Mouse (Mus musculus) neural tube, embryonic 14.5 days (tissue): ENCODE data around the gene Ralgps1. TPM values are rescaled to one million over a fixed set of nuclear protein-coding genes. Genes with fewer than 3 reads are reported as not detected.

Experiments used
- ATAC-seq: fragments of 200-750 bp; cut with Nextera tagmentation; 2 replicates; pipeline ENCODE4 v1.8.0; 2017; ENCODE audit warnings: low read depth, mild to moderate bottlenecking, moderate TSS enrichment, moderate library complexity
- H3K27ac ChIP-seq: fragments of 300-500 bp; sonication (generic); 2 replicates; pipeline ENCODE4 v1.5.1; 2014; ENCODE audit warnings: low read depth, mild to moderate bottlenecking, control low read depth, low read length, moderate library complexity, mixed read lengths
- H3K27me3 ChIP-seq: fragments of 300-500 bp; sonication (generic); 2 replicates; pipeline ENCODE4 v1.6.1; 2014; ENCODE audit warnings: low read length; ENCODE audit not compliant: control insufficient read depth, insufficient read depth
- H3K36me3 ChIP-seq: fragments of 300-500 bp; sonication (generic); 2 replicates; pipeline ENCODE4 v1.6.1; 2014; ENCODE audit warnings: low read length, mixed read lengths; ENCODE audit not compliant: control insufficient read depth, insufficient read depth
- H3K4me1 ChIP-seq: fragments of 300-500 bp; sonication (generic); 2 replicates; pipeline ENCODE4 v1.6.1; 2014; ENCODE audit warnings: low read length; ENCODE audit not compliant: control insufficient read depth, insufficient read depth
- H3K4me2 ChIP-seq: fragments of 300-500 bp; sonication (generic); 2 replicates; pipeline ENCODE4 v1.6.1; 2014; ENCODE audit warnings: mild to moderate bottlenecking, low read depth, low read length, control low read depth
- H3K4me3 ChIP-seq: fragments of 300-500 bp; sonication (generic); 2 replicates; pipeline ENCODE4 v1.5.1; 2014; ENCODE audit warnings: low read depth, low read length, control low read depth, mixed read lengths
- H3K9ac ChIP-seq: fragments of 300-500 bp; sonication (generic); replicated peaks from 2 replicates; pipeline ENCODE4 v1.6.1; 2014; ENCODE audit warnings: low read depth, mild to moderate bottlenecking, control low read depth, low read length, mixed read lengths
- H3K9me3 ChIP-seq: fragments of 300-500 bp; sonication (generic); 2 replicates; pipeline ENCODE4 v1.6.1; 2016; ENCODE audit warnings: low read length; ENCODE audit not compliant: control insufficient read depth
- WGBS: fragments of 180-500 bp; shearing (Covaris S2); extraction: QIAGEN DNeasy Blood & Tissue Kit; methylation state at CpG from one replicate; pipeline ENCODE4 v1.1.7; 2014; 5-methylcytosine and 5-hydroxymethylcytosine counted together
- polyA plus RNA-seq: library from polyadenylated mRNA; unstranded; fragments of >200 nt; fragmentation: Nextera tagmentation; extraction: Ambion mirVana; gene quantifications from 2 replicates; pipeline ENCODE4 v1.2.1, GENCODE M21; 2014

Gene Ralgps1
- polyA plus RNA-seq, 1 experiment from 2014 or later, result 67.3 TPM

GRCm38 (mm10) chr2:33179171-33179929 is 191.9 kb downstream of the Ralgps1 start:
- no peak overlapping the region for H3K9ac ChIP-seq
- H3K36me3 ChIP-seq, result no peaks in the 10 kb centered on the region
- no peaks in the 10 kb centered on the region for H3K9me3 ChIP-seq
- 53% methylated on average over 14 of the region's 14 CpGs for WGBS
- no peak overlapping the region for H3K4me2 ChIP-seq
- H3K27ac ChIP-seq, result peak overlapping the region; percentile 28; the same call in 1 of the 2 replicates
- ATAC-seq, result peak; percentile 53; the same call in 1 of the 2 replicates
- H3K4me3 ChIP-seq, result no peak overlapping the region
- H3K27me3 ChIP-seq, result no peaks in the 10 kb centered on the region
- peaks cover 25% of the 10 kb centered on the region for H3K4me1 ChIP-seq

GRCm38 (mm10) chr2:33178243-33178932 is 192.9 kb downstream of the Ralgps1 start:
- no peak overlapping the region for H3K4me2 ChIP-seq
- peaks cover 25% of the 10 kb centered on the region for H3K4me1 ChIP-seq
- ATAC-seq, result peak; percentile 50; the same call in 1 of the 2 replicates
- H3K27ac ChIP-seq, result no peak overlapping the region
- no peak overlapping the region for H3K4me3 ChIP-seq
- no peaks in the 10 kb centered on the region for H3K9me3 ChIP-seq
- 49% methylated on average over 11 of the region's 11 CpGs for WGBS
- H3K36me3 ChIP-seq, result no peaks in the 10 kb centered on the region
- no peak overlapping the region for H3K9ac ChIP-seq
- H3K27me3 ChIP-seq, result no peaks in the 10 kb centered on the region

GRCm38 (mm10) chr2:33177443-33178242 is 193.6 kb downstream of the Ralgps1 start:
- Histone ChIP-seq H3K4me1 (peaks cover 25% of the 10 kb centered on the region), H3K9ac (no peak overlapping the region), H3K27ac (no peak overlapping the region), H3K4me2 (no peak overlapping the region), H3K4me3 (no peak overlapping the region), H3K36me3 (no peaks in the 10 kb centered on the region), H3K27me3 (no peaks in the 10 kb centered on the region), H3K9me3 (no peaks in the 10 kb centered on the region)
- no peak for ATAC-seq
- 86% methylated on average over 12 of the region's 12 CpGs for WGBS

DNA sequence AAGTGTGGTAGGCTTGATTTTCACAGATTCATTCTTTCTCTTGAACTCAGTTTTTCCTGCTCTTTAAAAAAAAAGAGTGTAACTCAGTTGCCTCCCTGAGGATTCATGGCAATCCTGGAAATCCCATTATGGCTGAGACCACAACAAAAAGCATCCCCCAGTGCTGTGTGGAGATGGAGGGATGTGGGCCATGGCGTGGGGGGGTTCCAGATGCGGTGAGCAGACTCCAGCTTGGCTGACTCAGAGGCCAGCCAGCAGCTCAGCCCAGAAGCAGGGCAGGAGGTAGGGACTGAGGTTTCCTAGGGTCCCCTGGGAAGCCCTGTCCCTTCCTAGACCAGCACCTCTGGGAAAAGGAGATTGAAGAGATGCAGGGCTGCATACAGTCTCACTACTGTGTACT is 194.4 kb downstream of the Ralgps1 start:
- peaks cover 25% of the 10 kb centered on the region for H3K4me1 ChIP-seq
- H3K9me3 ChIP-seq, result no peaks in the 10 kb centered on the region
- peaks cover under 1% of the 10 kb centered on the region; the same call in 1 of the 2 replicates for H3K36me3 ChIP-seq
- H3K27ac ChIP-seq, result no peak overlapping the region
- H3K27me3 ChIP-seq, result no peaks in the 10 kb centered on the region
- H3K4me2 ChIP-seq, result no peak overlapping the region
- H3K4me3 ChIP-seq, result no peak overlapping the region
- no peak for ATAC-seq
- H3K9ac ChIP-seq, result no peak overlapping the region
- 56% methylated on average over 2 of the region's 2 CpGs for WGBS

GRCm38 (mm10) chr2:33176516-33176915 is 194.8 kb downstream of the Ralgps1 start:
- peaks cover 25% of the 10 kb centered on the region for H3K4me1 ChIP-seq
- no peaks in the 10 kb centered on the region for H3K27me3 ChIP-seq
- H3K27ac ChIP-seq, result no peak overlapping the region
- no peak for ATAC-seq
- peaks cover 3% of the 10 kb centered on the region; the same call in 1 of the 2 replicates for H3K36me3 ChIP-seq
- no peaks in the 10 kb centered on the region for H3K9me3 ChIP-seq
- H3K4me3 ChIP-seq, result no peak overlapping the region
- no peak overlapping the region for H3K9ac ChIP-seq
- WGBS, result 45% methylated on average over 7 of the region's 7 CpGs
- no peak overlapping the region for H3K4me2 ChIP-seq

GRCm38 (mm10) chr2:33173686-33174085 is 197.6 kb downstream of the Ralgps1 start:
- Histone ChIP-seq H3K27me3 (no peaks in the 10 kb centered on the region), H3K4me3 (no peak overlapping the region), H3K4me1 (peaks cover 10% of the 10 kb centered on the region; the same call in 1 of the 2 replicates), H3K27ac (no peak overlapping the region), H3K4me2 (no peak overlapping the region), H3K36me3 (peaks cover 8% of the 10 kb centered on the region), H3K9ac (no peak overlapping the region), H3K9me3 (no peaks in the 10 kb centered on the region)
- ATAC-seq, result no peak
- 74% methylated on average over 7 of the region's 7 CpGs for WGBS

DNA sequence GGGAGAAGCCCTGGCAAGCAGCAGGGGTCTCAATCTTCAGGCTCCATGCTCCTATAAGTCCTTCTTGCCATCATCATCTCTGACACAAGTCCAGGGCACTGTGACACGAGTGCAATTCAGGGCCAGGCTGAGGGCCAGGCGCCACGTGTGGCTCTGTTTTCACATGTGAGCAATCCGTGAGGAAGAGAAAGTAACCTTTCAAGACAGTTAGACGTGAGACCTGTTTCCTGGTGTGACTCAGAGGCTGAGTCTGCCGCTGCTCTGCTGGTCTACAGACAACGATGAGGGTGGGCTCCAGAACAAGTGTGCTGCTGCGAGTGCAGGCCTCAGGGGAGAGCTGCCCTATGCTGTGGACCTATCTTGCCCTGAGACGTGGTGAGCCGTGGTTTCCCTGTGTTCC is 198.2 kb downstream of the Ralgps1 start:
- Histone ChIP-seq H3K4me1 (peaks cover 7% of the 10 kb centered on the region; the same call in 1 of the 2 replicates), H3K27me3 (no peaks in the 10 kb centered on the region), H3K27ac (no peak overlapping the region), H3K4me2 (no peak overlapping the region), H3K36me3 (peaks cover 12% of the 10 kb centered on the region), H3K9ac (no peak overlapping the region), H3K9me3 (no peaks in the 10 kb centered on the region), H3K4me3 (no peak overlapping the region)
- 85% methylated on average over 10 of the region's 10 CpGs for WGBS
- no peak for ATAC-seq

DNA sequence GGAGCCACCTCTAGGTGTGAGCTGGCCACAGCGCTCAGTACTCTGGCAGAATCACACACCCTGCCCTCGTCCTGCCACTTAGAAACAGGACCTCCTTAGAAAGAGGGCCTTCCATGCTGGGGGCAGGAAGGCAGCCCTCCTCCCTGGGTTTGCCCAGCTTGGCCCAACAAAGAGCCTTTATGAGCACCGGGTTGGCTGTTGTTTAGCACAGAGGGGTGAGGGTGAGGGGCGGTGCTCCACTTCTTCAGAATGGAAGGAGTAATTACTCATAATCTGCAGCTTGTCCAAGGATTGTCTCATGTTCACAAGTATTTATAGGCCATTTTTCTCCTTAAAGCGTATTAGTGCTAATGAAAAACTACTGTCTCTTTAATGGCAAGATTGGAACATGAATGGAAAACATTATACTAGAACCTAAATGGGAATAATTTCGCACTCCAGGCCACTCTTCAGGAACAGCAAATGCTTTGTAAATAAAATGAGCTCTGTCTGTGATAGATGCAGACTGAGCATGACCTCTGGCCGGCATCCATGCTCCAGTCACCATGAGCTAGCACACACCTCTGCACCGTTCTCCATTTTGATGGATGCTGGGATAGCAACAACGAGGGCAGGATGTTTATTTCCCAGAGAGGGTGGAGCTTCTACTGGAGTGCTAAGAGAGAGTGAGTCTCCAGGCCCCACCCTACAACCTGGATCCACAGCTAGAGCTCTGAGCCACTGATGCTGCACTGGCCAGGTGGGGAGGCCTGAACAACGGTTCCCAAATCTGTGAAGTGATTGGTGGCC is 200.3 kb downstream of the Ralgps1 start:
- 0 out of 2 replicates have a peak, but pooled peaks have one; percentile 28 for ATAC-seq
- Histone ChIP-seq H3K36me3 (peaks cover 19% of the 10 kb centered on the region), H3K9me3 (no peaks in the 10 kb centered on the region), H3K4me1 (no peaks in the 10 kb centered on the region), H3K4me3 (no peak overlapping the region), H3K27ac (peak overlapping the region; percentile 34; the same call in 1 of the 2 replicates), H3K9ac (no peak overlapping the region), H3K27me3 (no peaks in the 10 kb centered on the region), H3K4me2 (no peak overlapping the region)
- 47% methylated on average over 10 of the region's 10 CpGs for WGBS
